Mouse (Mus musculus) frontal cortex, postnatal 14 days (tissue): ENCODE measurements around the gene Cntn2.
A peak's percentile ranks its signal among the peaks of the same experiment; 100 is the strongest.

ENCODE experiments used
- DNase-seq, 2 experiments: peaks; one replicate each; pipeline ENCODE4 v3.0.0; 2022; ENCODE audit warnings: low spot score in 2 of 2

Gene Cntn2

GRCm38 (mm10) chr1:132557901-132558631 is 15.0 kb upstream of the Cntn2 start:
- no peak for DNase-seq

DNA sequence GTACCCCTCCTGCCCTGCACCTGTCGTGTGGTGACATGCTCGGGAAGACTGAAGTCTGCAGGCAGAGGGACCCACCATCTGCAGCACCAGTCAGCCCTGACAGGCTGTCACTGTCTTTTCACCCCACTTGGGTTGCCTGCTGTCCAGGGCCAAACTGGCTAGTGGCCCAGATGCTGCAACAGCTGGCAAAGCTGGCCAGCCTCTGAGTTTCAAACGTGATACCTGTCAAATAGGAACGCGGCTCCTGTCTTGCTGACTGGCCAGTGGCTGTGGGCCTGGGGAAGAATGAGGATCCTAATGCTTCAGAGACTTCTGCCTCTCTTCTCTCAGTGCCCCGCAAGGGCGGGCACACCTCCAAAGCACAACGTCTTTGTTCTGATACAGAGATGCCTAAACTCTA is 733 bp upstream of the Cntn2 start:
- no peak for DNase-seq

DNA sequence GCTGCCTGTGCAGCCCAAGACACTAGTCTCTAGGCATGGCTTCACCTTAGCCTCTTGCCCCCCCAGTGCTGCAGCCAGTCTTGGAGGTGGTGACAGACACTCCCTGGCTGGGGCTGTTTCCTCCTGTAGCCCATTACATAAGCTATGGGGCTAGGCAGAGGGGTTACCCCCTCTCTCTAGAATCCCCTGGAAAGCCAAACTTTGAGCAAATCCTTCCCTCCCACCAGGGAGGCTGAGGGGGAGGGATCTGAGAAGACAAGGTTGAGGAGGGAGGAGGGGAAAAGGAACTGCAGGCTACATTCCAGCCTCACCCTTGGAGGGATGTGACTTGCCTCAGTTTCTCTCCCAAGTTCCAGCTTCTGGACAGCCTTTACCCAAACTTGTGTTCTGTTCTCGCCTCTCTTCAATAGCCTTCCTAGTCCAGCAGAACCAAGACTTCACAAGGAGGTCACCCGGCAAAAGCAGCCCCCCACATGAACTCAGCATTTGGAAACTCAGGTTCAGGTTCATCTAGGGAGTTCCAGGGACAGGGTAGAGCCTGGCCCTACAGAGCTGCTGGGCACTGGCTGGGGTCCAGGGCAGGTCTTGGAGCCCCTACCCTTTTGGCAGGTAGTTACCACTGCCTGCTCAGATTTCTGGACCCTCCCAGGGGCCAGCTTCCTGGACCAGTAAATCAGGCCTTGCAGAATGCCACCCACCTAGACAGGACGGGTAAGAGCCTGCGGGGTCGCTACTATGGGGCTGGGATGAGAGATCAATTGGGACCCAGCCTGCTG is 1.0 kb downstream of the Cntn2 start:
- no peak for DNase-seq

- no peak for DNase-seq
These were observed 1.8 kb downstream of the Cntn2 start for GRCm38 (mm10) chr1:132541171-132541823.

- no peak for DNase-seq
These were observed 2.4 kb downstream of the Cntn2 start for GRCm38 (mm10) chr1:132540701-132541100.

- no peak for DNase-seq
These were observed 5.3 kb downstream of the Cntn2 start for GRCm38 (mm10) chr1:132537736-132538135.

DNA sequence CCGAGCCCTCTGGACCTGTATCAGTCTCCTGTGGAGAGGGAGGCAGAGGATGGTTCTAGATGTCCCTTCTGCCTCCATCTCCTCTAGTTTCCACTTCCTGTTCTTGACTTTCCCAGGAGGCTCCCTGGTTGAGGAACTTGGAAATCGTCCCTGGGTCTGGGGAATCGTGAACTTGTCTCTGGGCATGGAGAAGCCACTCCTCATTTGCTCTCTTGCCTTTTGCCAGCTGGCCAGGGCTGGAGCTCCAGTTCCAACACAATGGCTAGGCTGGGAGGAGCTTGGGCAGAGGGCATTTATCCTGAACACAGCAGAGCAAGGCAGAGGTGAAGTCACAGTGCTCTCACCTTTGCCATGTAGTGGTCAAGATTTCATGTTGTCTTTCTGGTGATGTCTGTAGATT is 6.6 kb downstream of the Cntn2 start:
- no peak for DNase-seq

- no peak for DNase-seq
These were observed 7.5 kb downstream of the Cntn2 start for GRCm38 (mm10) chr1:132535541-132535940.

GRCm38 (mm10) chr1:132533840-132534239 is 9.2 kb downstream of the Cntn2 start:
- no peak for DNase-seq

DNA sequence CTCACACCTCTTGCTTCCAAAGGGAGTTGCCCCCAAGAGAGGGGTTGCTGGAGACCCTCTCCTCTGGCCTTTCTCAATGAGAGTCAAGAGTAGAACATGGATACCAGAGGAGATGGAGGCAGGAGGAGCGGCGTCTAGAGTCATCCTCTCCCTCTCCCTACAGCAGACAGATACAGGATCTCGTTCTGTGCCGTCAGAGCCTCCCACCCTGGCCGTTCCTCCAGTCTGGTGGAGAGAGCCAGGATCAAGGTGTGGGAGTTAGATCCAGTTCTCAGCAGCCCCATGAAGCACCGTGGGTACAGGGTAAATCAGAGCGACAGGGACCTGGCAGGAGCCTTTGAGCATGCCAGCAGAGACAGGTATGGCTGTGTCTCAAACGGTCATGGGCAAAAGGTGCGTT is 10.5 kb downstream of the Cntn2 start:
- DNase-seq: no peak

DNA sequence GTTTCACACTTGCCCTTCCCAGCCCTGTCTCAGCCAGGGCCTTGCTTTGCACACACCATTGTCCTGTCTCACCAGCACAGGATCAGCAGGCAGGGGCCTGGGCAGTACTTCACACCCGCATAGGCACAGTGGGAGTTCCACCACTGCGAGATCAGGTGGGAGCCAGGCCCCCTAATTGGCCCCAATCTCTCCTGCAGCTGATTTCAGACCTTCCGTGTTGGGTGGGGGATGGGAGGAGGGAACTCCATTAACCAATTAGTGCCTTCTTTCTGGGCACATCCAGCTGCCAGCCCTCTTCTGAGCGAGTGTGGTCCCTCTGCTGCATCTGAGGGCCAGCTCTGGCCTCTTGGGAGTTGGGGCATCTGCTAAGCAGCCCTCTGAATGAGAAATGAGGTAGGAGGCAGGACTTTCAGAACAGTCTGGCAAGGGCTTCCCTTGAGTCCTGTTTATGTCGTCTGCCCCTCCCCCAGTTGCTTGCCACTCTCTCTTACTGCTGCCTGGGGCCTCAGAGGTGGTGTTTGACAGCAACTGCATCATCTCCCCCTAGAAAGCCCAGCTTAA is 12.3 kb downstream of the Cntn2 start:
- no peak for DNase-seq

GRCm38 (mm10) chr1:132528647-132529334 is 14.3 kb downstream of the Cntn2 start:
- no peak for DNase-seq

DNA sequence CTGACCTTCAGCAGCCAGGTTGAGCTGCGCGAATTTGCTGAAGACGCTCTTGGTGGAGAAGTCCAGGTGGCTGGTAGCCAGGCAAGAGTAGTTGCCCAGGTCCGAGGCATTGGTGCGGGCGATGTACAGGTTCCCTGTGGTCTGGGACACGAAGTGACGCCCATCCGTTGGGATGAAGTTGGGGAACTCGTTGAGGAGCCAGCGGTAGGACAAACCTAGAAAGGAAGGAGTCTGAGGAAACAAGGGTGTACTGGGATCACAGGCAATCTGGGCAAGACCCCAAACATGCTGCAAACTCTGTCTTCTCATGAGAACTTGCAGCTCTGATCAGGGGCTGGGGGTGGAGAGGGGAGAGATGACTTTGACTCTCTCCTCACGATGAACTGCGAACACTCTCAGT is 15.0 kb downstream of the Cntn2 start:
- no peak for DNase-seq

GRCm38 (mm10) chr1:132525832-132526231 is 17.2 kb downstream of the Cntn2 start:
- DNase-seq: peak in 1 of 2 experiments; percentile 76

DNA sequence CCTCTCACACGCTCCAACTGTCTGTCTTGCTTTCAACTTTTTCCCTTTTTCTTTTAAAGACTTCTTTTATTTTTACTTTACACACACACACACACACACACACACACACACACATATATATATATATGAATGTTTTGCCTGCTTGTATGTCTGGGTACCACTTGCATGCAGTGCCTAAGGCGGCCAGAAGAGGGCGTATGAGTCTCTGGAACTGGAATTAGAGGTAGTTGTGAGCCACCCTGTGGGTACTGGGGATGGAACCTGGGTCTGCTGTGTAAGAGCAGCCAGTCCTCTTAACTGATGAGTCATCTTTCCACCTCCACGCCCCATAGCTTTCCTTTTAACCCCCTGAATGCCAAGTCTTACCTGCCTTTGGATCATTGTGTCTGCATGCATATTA is 19.1 kb downstream of the Cntn2 start:
- DNase-seq: no peak

DNA sequence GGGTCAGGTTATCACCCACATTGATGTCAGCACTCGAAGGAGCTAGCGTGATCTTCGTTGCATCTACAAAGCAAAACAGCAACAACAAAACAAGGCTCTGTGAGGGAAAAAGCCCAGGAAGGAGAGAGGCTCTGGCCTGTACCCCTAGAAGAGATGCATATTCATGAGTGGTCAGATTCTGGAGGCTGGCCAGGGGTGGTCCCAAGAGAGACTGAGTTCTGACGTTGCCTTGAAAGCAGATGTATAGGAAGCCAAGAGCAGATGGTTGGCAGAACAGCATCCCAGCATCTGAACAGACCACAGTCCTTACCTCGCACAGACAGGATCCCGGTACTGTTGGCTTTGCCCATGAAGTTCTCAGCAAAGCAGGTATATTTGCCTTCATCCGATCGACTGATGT is 20.0 kb downstream of the Cntn2 start:
- DNase-seq: no peak

- no peak for DNase-seq
These were observed 22.3 kb downstream of the Cntn2 start for GRCm38 (mm10) chr1:132520764-132521163.

GRCm38 (mm10) chr1:132519734-132520133 is 23.3 kb downstream of the Cntn2 start:
- DNase-seq: no peak

- no peak for DNase-seq
These were observed 24.4 kb downstream of the Cntn2 start for GRCm38 (mm10) chr1:132518621-132519020.

- DNase-seq: no peak
These were observed 26.3 kb downstream of the Cntn2 start for GRCm38 (mm10) chr1:132516776-132517175.

GRCm38 (mm10) chr1:132515339-132515738 is 27.7 kb downstream of the Cntn2 start:
- DNase-seq: no peak

GRCm38 (mm10) chr1:132512106-132512505 is 30.9 kb downstream of the Cntn2 start:
- no peak for DNase-seq
